Mouse (Mus musculus) hindbrain, embryonic 15.5 days (tissue): ENCODE results near the gene Ttc25. TPM values are rescaled to one million over a fixed set of nuclear protein-coding genes. Genes with fewer than 3 reads are reported as not detected.
A peak's percentile ranks its signal among the peaks of the same experiment; 100 is the strongest.
"Not testable (repeated sequence)": the region's sequence is repeated elsewhere in the genome, so short reads cannot be mapped to it uniquely, and the experiment has no call there.

Source experiments
- ATAC-seq: fragments of 200-750 bp; cut with Nextera tagmentation; 2 replicates; pipeline ENCODE4 v1.8.0; 2017; ENCODE audit warnings: low read depth, moderate number of reproducible peaks, moderate TSS enrichment; ENCODE audit not compliant: low FRiP score
- H3K27ac ChIP-seq: fragments of 300-500 bp; sonication (generic); replicated peaks from 2 replicates; pipeline ENCODE4 v1.5.1; 2015; ENCODE audit warnings: mild to moderate bottlenecking, inconsistent platforms
- H3K27me3 ChIP-seq: fragments of 300-500 bp; sonication (generic); 2 replicates; pipeline ENCODE4 v1.6.1; 2015; ENCODE audit warnings: control low read depth, inconsistent platforms
- H3K36me3 ChIP-seq: fragments of 300-500 bp; sonication (generic); 2 replicates; pipeline ENCODE4 v1.6.1; 2015; ENCODE audit warnings: control low read depth, inconsistent platforms
- H3K4me1 ChIP-seq: fragments of 300-500 bp; sonication (generic); replicated peaks from 2 replicates; pipeline ENCODE4 v1.6.1; 2015; ENCODE audit warnings: control low read depth, inconsistent platforms
- H3K4me2 ChIP-seq: fragments of 300-500 bp; sonication (generic); 2 replicates; pipeline ENCODE4 v1.6.1; 2015; ENCODE audit warnings: moderate library complexity, mild to moderate bottlenecking, inconsistent platforms
- H3K4me3 ChIP-seq: fragments of 300-500 bp; sonication (generic); 2 replicates; pipeline ENCODE4 v1.5.1; 2015; ENCODE audit warnings: mild to moderate bottlenecking, inconsistent platforms
- H3K9ac ChIP-seq: fragments of 300-500 bp; sonication (generic); 2 replicates; pipeline ENCODE4 v1.6.1; 2015; ENCODE audit warnings: inconsistent platforms
- H3K9me3 ChIP-seq: fragments of 300-500 bp; sonication (generic); 2 replicates; pipeline ENCODE4 v1.6.1; 2016; ENCODE audit warnings: control low read depth, inconsistent platforms
- WGBS: fragments of 180-500 bp; shearing (Covaris S2); methylation state at CpG from one replicate; pipeline ENCODE4 v1.1.7; 2015; 5-methylcytosine and 5-hydroxymethylcytosine counted together
- polyA plus RNA-seq: library from polyadenylated mRNA; unstranded; fragments of >200 nt; fragmentation: Nextera tagmentation; extraction: Ambion mirVana; gene quantifications from 2 replicates; pipeline ENCODE4 v1.2.1, GENCODE M21; 2015

Ttc25 gene
- polyA plus RNA-seq, 1 experiment from 2014 or later: 2.6 TPM

- Histone ChIP-seq H3K4me1 (peaks cover 22% of the 10 kb centered on the region), H3K36me3 (peaks cover 5% of the 10 kb centered on the region; the same call in 1 of the 2 replicates), H3K27me3 (no peaks in the 10 kb centered on the region), H3K4me2 (no peak overlapping the region), H3K9me3 (no peaks in the 10 kb centered on the region), H3K9ac (no peak overlapping the region), H3K4me3 (no peak overlapping the region), H3K27ac (no peak overlapping the region)
- no peak for ATAC-seq
- WGBS: 84% methylated on average over 6 of the region's 6 CpGs
Observed at GRCm38 (mm10) chr11:100611627-100612026, 66.2 kb downstream of the Ttc25 start.

GRCm38 (mm10) chr11:100613241-100613640 is 67.8 kb downstream of the Ttc25 start:
- Histone ChIP-seq H3K36me3 (peaks cover 5% of the 10 kb centered on the region; the same call in 1 of the 2 replicates), H3K9ac (no peak overlapping the region), H3K27me3 (no peaks in the 10 kb centered on the region), H3K27ac (no peak overlapping the region), H3K4me3 (no peak overlapping the region), H3K4me2 (no peak overlapping the region), H3K9me3 (no peaks in the 10 kb centered on the region), H3K4me1 (peaks cover 34% of the 10 kb centered on the region)
- no peak for ATAC-seq
- WGBS: 92% methylated on average over 3 of the region's 3 CpGs

- Histone ChIP-seq H3K27ac (no peak overlapping the region), H3K4me3 (no peak overlapping the region), H3K9ac (no peak overlapping the region), H3K36me3 (no peaks in the 10 kb centered on the region), H3K4me2 (no peak overlapping the region), H3K4me1 (peaks cover 32% of the 10 kb centered on the region), H3K27me3 (no peaks in the 10 kb centered on the region), H3K9me3 (no peaks in the 10 kb centered on the region)
- 90% methylated on average over 5 of the region's 5 CpGs for whole genome bisulfite sequencing
- no peak for ATAC-seq
Observed at GRCm38 (mm10) chr11:100616332-100616731, 70.9 kb downstream of the Ttc25 start.

DNA sequence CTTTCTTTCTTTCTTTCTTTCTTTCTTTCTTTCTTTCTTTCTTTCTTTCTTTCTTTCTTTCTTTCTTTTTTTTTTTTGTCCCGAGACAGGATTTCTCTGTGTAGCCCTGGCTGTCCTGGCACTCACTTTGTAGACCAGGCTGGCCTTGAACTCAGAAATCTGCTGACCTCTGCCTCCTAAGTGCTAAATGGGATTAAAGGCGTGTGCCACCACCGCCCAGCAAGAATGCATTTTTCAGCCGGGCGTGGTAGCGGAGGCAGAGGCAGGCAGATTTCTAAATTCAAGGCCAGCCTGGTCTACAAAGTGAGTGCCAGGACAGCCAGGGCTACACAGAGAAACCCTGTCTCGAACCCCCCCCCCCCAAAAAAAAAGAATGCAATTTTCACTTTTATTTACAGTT is 71.4 kb downstream of the Ttc25 start:
- not testable (repeated sequence) for ATAC-seq, H3K36me3 ChIP-seq, H3K4me2 ChIP-seq, H3K9me3 ChIP-seq, H3K4me3 ChIP-seq, H3K27me3 ChIP-seq, H3K27ac ChIP-seq, H3K9ac ChIP-seq
- peaks cover 32% of the 10 kb centered on the region for H3K4me1 ChIP-seq
- 95% methylated on average over 7 of the region's 7 CpGs for WGBS

DNA sequence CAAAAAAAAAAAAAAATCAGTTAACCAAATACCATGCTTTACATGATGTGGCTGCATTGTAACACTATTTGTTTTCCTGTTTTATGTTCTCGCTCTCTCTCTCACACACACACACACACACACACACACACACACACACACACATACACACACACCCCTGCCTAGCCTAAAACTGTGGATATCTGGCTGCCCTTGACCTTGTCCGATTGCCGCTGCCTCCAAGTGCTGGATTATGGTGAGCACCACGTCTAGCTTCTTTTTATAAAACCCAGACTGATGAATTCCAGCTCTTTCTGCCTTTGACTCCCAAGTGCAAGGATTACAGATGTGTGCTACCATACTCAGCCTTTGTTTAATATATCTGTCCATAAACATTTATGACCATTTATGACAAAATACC is 72.1 kb downstream of the Ttc25 start:
- WGBS: 86% methylated on average over 4 of the region's 4 CpGs
- Histone ChIP-seq H3K9ac (no peak overlapping the region), H3K27me3 (no peaks in the 10 kb centered on the region), H3K4me2 (peak overlapping the region; percentile 87), H3K4me1 (peaks cover 36% of the 10 kb centered on the region), H3K9me3 (no peaks in the 10 kb centered on the region), H3K36me3 (no peaks in the 10 kb centered on the region), H3K4me3 (no peak overlapping the region), H3K27ac (no peak overlapping the region)
- no peak for ATAC-seq

DNA sequence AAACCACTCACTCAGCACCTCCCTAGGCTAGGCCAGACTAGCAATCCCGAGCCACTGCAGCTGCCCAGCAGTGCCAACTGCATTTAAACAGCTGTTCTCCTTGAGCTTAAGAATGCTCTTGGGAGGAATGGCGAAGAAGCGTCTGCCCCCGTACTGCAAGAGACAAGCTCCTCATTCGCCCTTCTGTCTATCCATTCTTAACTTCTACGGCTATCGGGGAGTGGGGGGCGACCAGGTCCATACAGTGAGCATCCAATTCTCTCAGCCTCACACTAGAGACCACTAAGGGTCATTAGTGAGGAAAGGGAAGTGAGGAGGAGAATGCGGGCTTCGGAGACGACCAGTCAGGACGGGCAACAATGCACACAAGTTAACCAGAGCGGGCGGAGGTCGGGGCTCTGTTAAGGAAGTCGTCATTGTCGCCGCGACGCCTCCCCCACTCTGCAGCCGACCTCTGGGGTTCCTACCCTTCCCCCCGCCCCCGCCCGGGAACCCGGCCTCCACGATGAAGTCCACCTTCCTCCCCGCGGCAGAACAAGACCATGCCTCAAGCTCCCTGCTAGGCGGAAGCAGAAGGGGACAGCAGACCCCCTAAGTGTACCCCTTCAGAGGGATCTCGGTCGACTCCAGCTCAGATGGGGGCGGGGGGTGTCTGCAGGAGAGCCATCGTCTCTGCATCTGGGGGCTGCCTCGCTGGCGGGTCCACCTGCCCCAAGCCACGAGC is 73.5 kb downstream of the Ttc25 start, which contains the start of gene Nkiras2:
Gene Nkiras2 (plus strand): TSS at position 484 of the 724 bp plus-strand sequence.
- peak; percentile 75 for ATAC-seq
- Histone ChIP-seq H3K36me3 (no peaks in the 10 kb centered on the region), H3K27me3 (no peaks in the 10 kb centered on the region), H3K4me2 (peak within 1 kb of the TSS; percentile 87), H3K9ac (peak within 1 kb of the TSS; percentile 87), H3K4me1 (peaks cover 41% of the 10 kb centered on the region), H3K27ac (peak within 1 kb of the TSS; percentile 92), H3K9me3 (no peaks in the 10 kb centered on the region), H3K4me3 (peak within 1 kb of the TSS; percentile 88)
- WGBS: 0% methylated on average over 36 of the region's 36 CpGs

DNA sequence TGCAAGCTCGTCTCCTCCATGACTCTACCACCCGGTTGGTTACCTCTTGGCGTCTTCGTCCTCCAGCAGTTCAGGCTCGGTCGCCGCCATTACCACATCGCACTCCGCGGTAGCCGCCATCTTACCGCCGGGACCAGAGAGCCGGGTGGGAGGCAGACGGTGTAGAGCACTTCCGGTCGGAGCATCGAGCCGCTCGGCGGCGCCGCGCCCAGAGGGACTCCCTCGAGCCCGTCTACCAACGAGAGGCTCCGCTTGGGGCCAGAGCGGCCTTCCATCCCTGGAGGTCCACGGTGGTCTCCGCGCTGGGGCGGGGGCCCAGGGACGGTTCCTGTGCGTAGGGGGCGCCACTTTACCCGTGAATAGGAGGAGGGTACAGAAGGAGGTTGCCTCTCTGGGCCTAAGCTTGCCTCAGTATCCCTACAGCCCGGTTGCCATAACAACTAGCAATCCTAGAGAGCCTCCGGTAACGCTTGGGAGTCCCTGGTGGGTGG is 74.1 kb downstream of the Ttc25 start:
- H3K4me3 ChIP-seq: peak overlapping the region; percentile 88
- ATAC-seq: peak; percentile 96
- under 1% methylated on average over 40 of the region's 40 CpGs for WGBS

GRCm38 (mm10) chr11:100619982-100620381 is 74.6 kb downstream of the Ttc25 start, which contains the start of gene Dnajc7:
Dnajc7 (minus strand) TSS chr11:100620168.
- under 1% methylated on average over 11 of the region's 11 CpGs for WGBS
- Histone ChIP-seq H3K27me3 (no peaks in the 10 kb centered on the region), H3K9ac (peak within 1 kb of the TSS; percentile 87), H3K4me3 (peak within 1 kb of the TSS; percentile 88), H3K27ac (peak within 1 kb of the TSS; percentile 92), H3K4me1 (peaks cover 48% of the 10 kb centered on the region), H3K4me2 (peak within 1 kb of the TSS; percentile 87), H3K9me3 (no peaks in the 10 kb centered on the region), H3K36me3 (no peaks in the 10 kb centered on the region)
- no peak for ATAC-seq

More for the DNA sequence above, 74.1 kb downstream of the Ttc25 start:
- Histone ChIP-seq H3K36me3 (no peaks in the 10 kb centered on the region), H3K27me3 (no peaks in the 10 kb centered on the region), H3K9ac (peak overlapping the region; percentile 87), H3K4me1 (peaks cover 47% of the 10 kb centered on the region), H3K27ac (peak overlapping the region; percentile 92), H3K4me2 (peak overlapping the region; percentile 87), H3K9me3 (no peaks in the 10 kb centered on the region)

Other genes with a start within 250 kb of the Ttc25 start
- 1,215 and 1,231 TPM in 2 replicates for gene Eif1, start 225.7 kb upstream of the Ttc25 start, polyA plus RNA-seq
- gene Gast, start 211.2 kb upstream of the Ttc25 start, polyA plus RNA-seq: 0.38 TPM in 1 of 2 replicates, not detected in the other
- 253 and 256 TPM in 2 replicates for gene Hap1, start 189.5 kb upstream of the Ttc25 start, polyA plus RNA-seq
- 73.2 and 78.1 TPM in 2 replicates for gene Jup, start 147.8 kb upstream of the Ttc25 start, polyA plus RNA-seq
- 21.2 and 25.5 TPM in 2 replicates for gene P3h4, start 130.8 kb upstream of the Ttc25 start, polyA plus RNA-seq
- gene Fkbp10, start 129.9 kb upstream of the Ttc25 start, polyA plus RNA-seq: 26.6 and 27.1 TPM in 2 replicates
- 112 and 114 TPM in 2 replicates for gene Nt5c3b, start 103.8 kb upstream of the Ttc25 start, polyA plus RNA-seq
- gene Klhl10, start 103.7 kb upstream of the Ttc25 start, polyA plus RNA-seq: 0.77 and 1.0 TPM in 2 replicates
- 9.8 and 11.1 TPM in 2 replicates for gene Klhl11, start 72.9 kb upstream of the Ttc25 start, polyA plus RNA-seq
- 228 and 230 TPM in 2 replicates for gene Acly, start 17.6 kb upstream of the Ttc25 start, polyA plus RNA-seq
- 60.1 and 61.3 TPM in 2 replicates for gene Cnp, start 29.3 kb downstream of the Ttc25 start, polyA plus RNA-seq
- gene Nkiras2, start 73.6 kb downstream of the Ttc25 start, polyA plus RNA-seq: 96.2 and 104 TPM in 2 replicates
- gene Dnajc7, start 74.6 kb downstream of the Ttc25 start, polyA plus RNA-seq: 278 and 296 TPM in 2 replicates
- 0.82 and 0.94 TPM in 2 replicates for gene Zfp385c, start 146.8 kb downstream of the Ttc25 start, polyA plus RNA-seq
- 3.0 and 3.1 TPM in 2 replicates for gene Dhx58, start 158.7 kb downstream of the Ttc25 start, polyA plus RNA-seq
- gene Kat2a, start 166.9 kb downstream of the Ttc25 start, polyA plus RNA-seq: 67.2 and 74.0 TPM in 2 replicates
- gene Hspb9, start 168.2 kb downstream of the Ttc25 start, polyA plus RNA-seq: 0.25 and 0.35 TPM in 2 replicates
- gene Rab5c, start 192.6 kb downstream of the Ttc25 start, polyA plus RNA-seq: 42.0 and 42.4 TPM in 2 replicates
- gene Kcnh4, start 214.3 kb downstream of the Ttc25 start, polyA plus RNA-seq: 8.8 and 10.3 TPM in 2 replicates
- gene Hcrt, start 217.3 kb downstream of the Ttc25 start, polyA plus RNA-seq: 0.38 and 1.3 TPM in 2 replicates
- gene Ghdc, start 225.3 kb downstream of the Ttc25 start, polyA plus RNA-seq: 7.4 and 8.4 TPM in 2 replicates